Mouse (Mus musculus) lung, adult 2 months (tissue): Measurements from ENCODE around the gene Camk2d. TPM values are rescaled to one million over a fixed set of nuclear protein-coding genes. Genes with fewer than 3 reads are reported as not detected.

Source experiments
- DNase-seq: peaks from one replicate; pipeline ENCODE4 v3.0.0; 2022
- H3K4me1 ChIP-seq: fragments of 200-500 bp; 2 replicates; pipeline ENCODE4 v1.6.1; 2011; ENCODE audit warnings: low read length; ENCODE audit not compliant: control insufficient read depth, insufficient read depth
- H3K4me3 ChIP-seq: fragments of 200-500 bp; replicated peaks from 2 replicates; pipeline ENCODE3; 2011; ENCODE audit warnings: low read depth, mild to moderate bottlenecking, control low read depth, low read length; ENCODE audit errors: extremely low read depth
- CTCF ChIP-seq: fragments of 200-500 bp; IDR thresholded peaks from 2 replicates; pipeline ENCODE4 v1.5.1; 2011; ENCODE audit warnings: mild to moderate bottlenecking, low read length, control low read depth; ENCODE audit not compliant: insufficient read depth
- POLR2A ChIP-seq: fragments of 200-500 bp; IDR thresholded peaks from 2 replicates; pipeline ENCODE4 v1.6.1; 2011; ENCODE audit warnings: low read depth, mild to moderate bottlenecking, control low read depth, low read length, borderline replicate concordance; ENCODE audit errors: extremely low read depth
- WGBS: fragments of 180-500 bp; shearing (Covaris S2); methylation state at CpG from one replicate; pipeline ENCODE4 v1.1.7; 2018; 5-methylcytosine and 5-hydroxymethylcytosine counted together
- polyA plus RNA-seq: library from polyadenylated mRNA; depleted of rRNA; stranded (reverse); fragments of >200 nt; gene quantifications from 2 replicates; pipeline ENCODE4 v1.2.3, GENCODE M21; 2012

Gene Camk2d
- polyA plus RNA-seq, 1 experiment, result 61.4 TPM

DNA sequence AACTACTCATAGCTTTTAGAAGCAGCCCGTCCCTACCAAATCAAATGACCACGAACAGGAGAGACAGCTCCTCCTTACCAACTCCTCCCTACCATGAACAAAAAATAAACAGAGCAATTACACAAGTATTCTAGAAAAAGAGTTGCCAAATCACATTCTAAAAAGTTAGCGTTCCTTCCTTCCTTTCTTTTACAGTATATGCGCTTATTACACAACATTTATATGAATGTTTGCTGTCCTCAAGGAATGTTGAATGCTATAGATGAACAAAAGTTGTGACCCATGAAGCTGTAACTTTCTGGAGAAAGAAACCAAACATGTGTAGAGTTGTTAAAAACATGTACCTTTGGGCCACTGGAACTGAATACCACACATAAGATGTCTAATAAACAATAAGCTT is 31.9 kb downstream of the Camk2d start:
- TF ChIP-seq CTCF, result no peak
- no peak for TF ChIP-seq POLR2A
- 59% methylated on average over 4 of the region's 4 CpGs for WGBS
- no peak for DNase-seq
- H3K4me3 ChIP-seq, result no peak overlapping the region
- peaks cover 22% of the 10 kb centered on the region for H3K4me1 ChIP-seq

DNA sequence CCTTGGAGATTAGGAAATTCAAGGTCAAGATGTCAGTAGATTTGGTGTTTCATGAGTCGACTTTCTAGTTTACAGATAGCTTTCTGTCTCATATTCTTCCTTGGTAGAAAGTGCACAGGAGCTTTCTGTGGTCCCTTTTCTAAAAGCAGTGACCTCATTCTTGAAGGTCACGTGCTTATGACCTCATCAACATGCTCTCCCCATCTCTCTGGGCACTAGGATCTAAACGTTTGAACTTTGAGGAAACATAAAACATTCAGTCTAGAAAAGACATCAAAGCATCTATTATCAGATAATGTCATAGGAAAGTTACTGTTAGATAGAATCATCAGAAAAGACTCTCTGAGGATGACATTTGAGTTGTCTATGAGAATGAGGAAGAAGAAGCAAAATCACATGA is 32.3 kb downstream of the Camk2d start:
- DNase-seq, result no peak
- Histone ChIP-seq H3K4me1 (peaks cover 22% of the 10 kb centered on the region), H3K4me3 (no peak overlapping the region)
- 41% methylated on average over 3 of the region's 3 CpGs for WGBS
- no peak for TF ChIP-seq CTCF
- no peak for TF ChIP-seq POLR2A

DNA sequence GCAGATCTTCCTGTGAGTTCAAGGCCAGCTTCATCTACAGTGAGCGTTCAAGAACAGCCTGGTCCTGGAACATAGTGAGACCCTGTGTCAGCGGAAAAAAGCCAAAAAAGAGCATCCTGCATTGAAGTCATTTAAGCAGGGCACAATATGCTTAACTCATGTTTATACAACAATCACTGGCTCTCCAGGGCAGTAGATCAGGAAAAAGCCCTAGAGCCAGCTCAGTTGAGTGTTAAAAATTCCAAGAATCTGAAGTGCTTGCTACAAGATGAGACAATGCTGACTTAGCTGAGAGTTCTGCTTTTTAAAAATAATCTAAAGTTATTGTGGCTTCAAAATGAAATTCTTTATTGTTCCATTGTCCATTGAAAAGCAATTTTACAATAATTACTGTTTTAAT is 32.9 kb downstream of the Camk2d start:
- H3K4me1 ChIP-seq, result peaks cover 22% of the 10 kb centered on the region
- no peak overlapping the region for H3K4me3 ChIP-seq
- no peak for DNase-seq
- WGBS, result 71% methylated on average over 2 of the region's 2 CpGs
- TF ChIP-seq CTCF (no peak), POLR2A (no peak)

DNA sequence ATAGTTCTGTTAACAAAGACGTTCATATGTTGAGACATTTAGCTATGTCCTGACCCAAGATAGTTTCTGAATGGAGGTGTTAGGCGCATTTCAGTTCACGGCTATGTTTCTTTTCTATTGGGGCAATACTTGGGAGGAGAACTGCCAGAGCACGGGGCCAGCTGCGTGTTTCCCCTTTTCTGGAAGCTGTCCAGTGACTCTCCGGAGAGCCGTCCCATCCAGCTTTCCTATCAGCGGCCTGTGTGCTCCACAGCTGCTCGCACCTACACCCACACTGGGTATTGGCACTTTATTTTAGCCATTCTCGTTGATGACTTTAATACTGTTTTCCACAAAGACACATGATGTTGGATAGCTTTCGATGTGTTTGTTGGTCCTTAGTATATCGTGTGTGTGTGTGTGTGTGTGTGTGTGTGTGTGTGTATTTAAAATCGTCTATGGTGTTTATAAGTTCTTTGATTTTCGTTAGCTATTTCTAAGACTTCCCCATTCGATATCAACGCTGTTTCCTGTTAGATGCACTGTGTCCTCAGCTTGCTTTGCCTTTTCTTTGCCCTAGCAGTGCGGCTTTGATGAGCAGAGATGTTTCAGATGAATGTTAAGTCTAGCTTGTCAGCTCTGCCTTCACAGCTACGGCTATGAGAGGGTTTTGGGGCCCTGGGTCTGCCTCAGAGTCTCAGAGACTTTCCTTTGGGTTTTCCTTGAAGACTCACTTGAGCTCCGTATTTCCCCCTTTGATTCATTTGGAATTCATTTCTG is 34.2 kb downstream of the Camk2d start:
- 29% methylated on average over 19 of the region's 19 CpGs for WGBS
- DNase-seq, result no peak
- Histone ChIP-seq H3K4me1 (peaks cover 22% of the 10 kb centered on the region), H3K4me3 (no peak overlapping the region)
- TF ChIP-seq POLR2A, result no peak
- no peak for TF ChIP-seq CTCF

DNA sequence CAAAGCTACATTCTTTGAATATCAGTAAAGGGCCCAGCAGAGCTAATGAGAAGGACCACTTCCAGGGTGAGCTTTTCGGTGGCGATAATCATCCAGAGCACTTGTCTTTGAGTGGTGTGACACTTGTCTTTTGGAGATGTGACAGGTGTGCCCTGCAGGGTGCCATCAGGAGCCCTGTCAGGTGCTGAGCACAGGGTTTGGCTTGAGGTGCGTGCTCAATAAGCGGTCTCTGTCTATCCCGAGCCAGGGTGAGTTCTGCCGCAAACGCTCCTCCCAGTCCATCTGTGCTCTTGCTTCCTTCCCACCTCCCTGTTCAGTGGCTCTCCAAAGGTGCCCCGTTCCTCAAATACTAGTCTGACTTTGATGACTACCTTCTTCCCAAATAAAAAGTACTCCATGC is 35.5 kb downstream of the Camk2d start:
- Histone ChIP-seq H3K4me3 (no peak overlapping the region), H3K4me1 (peaks cover 22% of the 10 kb centered on the region)
- TF ChIP-seq CTCF, result no peak
- no peak for DNase-seq
- WGBS, result 78% methylated on average over 8 of the region's 8 CpGs

DNA sequence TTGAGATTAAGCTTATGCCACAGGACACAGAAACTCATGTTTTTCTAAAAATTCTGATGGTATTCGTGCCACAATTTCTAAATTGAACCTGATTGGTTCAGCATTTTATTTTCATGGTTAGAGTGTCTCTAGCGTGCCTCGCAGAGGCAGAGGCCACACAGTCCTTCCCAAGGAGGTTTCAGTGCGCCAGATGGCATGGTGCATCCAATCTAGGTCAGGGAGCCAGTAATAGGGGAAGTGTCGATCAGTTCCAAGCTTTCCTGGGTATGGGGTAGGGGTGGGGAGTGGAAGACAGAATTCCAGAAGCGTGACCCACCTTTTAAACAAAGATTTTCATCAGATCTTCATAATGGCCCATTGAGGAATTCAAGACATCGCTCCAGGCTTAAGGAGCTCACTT is 36.5 kb downstream of the Camk2d start:
- H3K4me3 ChIP-seq, result no peak overlapping the region
- 78% methylated on average over 7 of the region's 7 CpGs for WGBS

DNA sequence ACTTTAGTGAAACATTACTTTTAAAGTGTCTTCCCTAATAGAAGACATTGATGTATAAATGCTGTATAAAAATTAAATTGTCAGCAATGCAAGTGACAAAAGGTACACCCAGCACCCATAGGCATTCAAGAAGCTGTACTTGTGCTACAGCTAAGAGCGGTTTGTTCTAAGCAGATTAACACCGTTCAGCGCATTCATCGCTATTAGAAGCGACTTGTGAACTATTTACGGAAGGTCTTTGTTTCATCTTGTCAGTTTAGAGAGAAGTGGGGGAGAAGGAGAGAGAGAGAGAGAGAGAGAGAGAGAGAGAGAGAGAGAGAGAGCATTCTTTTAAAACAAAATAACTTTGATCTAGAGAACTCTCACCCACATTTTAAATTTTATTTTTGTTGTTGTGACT is 38.1 kb downstream of the Camk2d start:
- no peak for TF ChIP-seq CTCF
- no peak for TF ChIP-seq POLR2A
- Histone ChIP-seq H3K4me3 (no peak overlapping the region), H3K4me1 (peaks cover 18% of the 10 kb centered on the region)
- no peak for DNase-seq
- WGBS, result 92% methylated on average over 6 of the region's 6 CpGs

More for the DNA sequence above, 36.5 kb downstream of the Camk2d start:
- DNase-seq, result no peak
- H3K4me1 ChIP-seq, result peaks cover 20% of the 10 kb centered on the region
- no peak for TF ChIP-seq CTCF
- no peak for TF ChIP-seq POLR2A

DNA sequence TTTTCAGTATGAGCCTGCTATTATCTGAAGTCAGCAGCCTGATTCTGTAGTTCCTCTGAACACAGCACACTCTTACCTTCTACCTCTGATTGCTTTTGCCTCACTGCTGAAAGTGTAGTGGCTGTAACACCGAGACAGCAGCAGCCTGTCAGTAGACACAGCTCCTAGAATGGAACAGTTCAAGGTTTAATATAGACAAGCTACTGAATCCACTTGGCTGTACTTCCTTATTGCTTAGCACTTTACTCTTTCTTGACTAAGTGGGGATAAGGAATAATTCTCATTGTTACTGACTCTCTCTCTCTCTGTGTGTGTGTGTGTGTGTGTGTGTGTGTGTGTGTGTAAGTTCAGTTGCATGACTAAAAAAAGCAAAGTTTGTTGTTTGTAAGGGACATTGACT is 42.2 kb downstream of the Camk2d start:
- 36% methylated on average over 1 of the region's 1 CpGs for WGBS
- no peak for TF ChIP-seq CTCF
- TF ChIP-seq POLR2A, result no peak
- Histone ChIP-seq H3K4me3 (no peak overlapping the region), H3K4me1 (peaks cover 20% of the 10 kb centered on the region)
- DNase-seq, result no peak

DNA sequence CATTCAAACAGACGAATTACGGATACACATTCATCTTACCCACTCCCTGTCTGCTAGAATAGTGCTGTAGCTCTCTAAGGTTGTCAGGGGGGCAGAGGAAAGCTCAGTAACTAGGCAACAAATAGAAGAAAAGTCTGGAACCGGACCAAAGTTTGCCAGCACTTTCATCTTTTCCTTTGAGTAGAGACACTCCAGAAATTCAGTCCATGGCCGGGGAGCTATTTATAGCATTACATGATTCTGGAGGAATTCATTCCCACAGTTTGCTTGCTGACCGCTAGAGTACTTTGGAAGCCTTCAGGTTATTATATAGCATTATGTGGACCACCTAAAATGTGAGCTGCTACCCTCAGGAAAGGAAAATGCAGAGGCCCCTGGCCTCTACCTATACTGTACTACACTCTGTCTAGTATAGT is 43.0 kb downstream of the Camk2d start:
- H3K4me3 ChIP-seq, result no peak overlapping the region
- TF ChIP-seq CTCF (no peak), POLR2A (no peak)
- no peak for DNase-seq
- WGBS, result 36% methylated on average over 5 of the region's 5 CpGs
- H3K4me1 ChIP-seq, result peaks cover 26% of the 10 kb centered on the region

DNA sequence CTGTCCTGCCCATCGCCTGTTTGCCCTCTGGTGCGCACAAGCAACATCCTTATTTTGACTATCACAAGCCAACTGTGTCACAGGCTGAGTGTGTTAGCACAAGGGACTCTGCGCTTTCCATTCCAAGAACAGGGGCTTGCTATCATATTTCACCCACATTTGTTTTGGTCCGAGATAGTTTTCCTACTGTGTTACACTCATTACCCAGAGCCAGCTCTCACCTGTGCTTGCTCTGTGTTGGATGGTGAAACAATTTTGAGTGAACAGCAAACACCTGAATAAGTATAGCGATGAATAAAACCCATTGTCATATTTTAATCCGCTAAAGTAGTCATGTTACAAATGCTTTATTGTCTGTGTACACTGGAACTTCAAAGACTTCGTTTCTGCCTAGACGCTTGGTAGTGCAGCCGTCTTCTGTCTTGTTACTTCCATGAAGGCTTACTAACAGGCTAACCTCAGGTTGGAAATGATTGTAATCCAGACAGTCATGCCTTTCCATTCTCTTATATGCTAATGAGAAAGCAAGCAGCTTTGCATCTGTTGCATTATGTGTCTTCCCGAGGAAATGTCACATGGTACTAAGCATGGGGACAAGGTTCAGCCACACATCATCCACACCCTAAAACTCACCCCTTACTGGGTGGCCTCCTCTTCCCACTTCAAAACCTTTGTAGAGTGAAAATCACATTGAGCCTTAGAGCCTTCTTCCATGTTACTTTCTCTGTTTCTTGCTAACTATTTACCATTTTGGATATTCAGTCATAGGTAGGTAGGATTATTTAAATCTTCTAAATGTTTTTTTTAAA is 44.5 kb downstream of the Camk2d start:
- Histone ChIP-seq H3K4me3 (no peak overlapping the region), H3K4me1 (peaks cover 26% of the 10 kb centered on the region)
- TF ChIP-seq CTCF (no peak), POLR2A (no peak)
- DNase-seq, result no peak
- WGBS, result 69% methylated on average over 10 of the region's 10 CpGs
